Mouse (Mus musculus) thymus, adult 2 months (tissue): ENCODE results near the gene Lsg1.

ENCODE experiments used
- CTCF ChIP-seq: fragments of 200-500 bp; IDR thresholded peaks from 2 replicates; pipeline ENCODE4 v1.5.1; 2012; ENCODE audit warnings: mild to moderate bottlenecking, control low read depth, low read length, moderate library complexity, borderline replicate concordance; ENCODE audit not compliant: control insufficient read depth, poor library complexity, insufficient read depth; ENCODE audit errors: extremely low read depth
- POLR2A ChIP-seq: fragments of 200-500 bp; IDR thresholded peaks from 2 replicates; pipeline ENCODE4 v1.6.1; 2012; ENCODE audit warnings: mild to moderate bottlenecking, low read length, control low read depth, moderate library complexity; ENCODE audit not compliant: control insufficient read depth, poor library complexity, insufficient read depth; ENCODE audit errors: extremely low read depth

- TF ChIP-seq POLR2A (no peak), CTCF (no peak)
Measured at GRCm38 (mm10) chr16:30530815-30531214, 56.6 kb downstream of the Lsg1 start.
